Mouse (Mus musculus) olfactory bulb, adult 2 months (tissue): ENCODE results near the gene Gm438.

Experiments used
- CTCF ChIP-seq: fragments of 200-500 bp; IDR thresholded peaks from 2 replicates; pipeline ENCODE4 v1.5.1; 2012; ENCODE audit warnings: low read depth, mild to moderate bottlenecking, low read length, moderate library complexity; ENCODE audit not compliant: insufficient read depth
- POLR2A ChIP-seq: fragments of 200-500 bp; IDR thresholded peaks from 2 replicates; pipeline ENCODE4 v1.6.1; 2012; ENCODE audit warnings: mild to moderate bottlenecking, low read depth, low read length, moderate library complexity; ENCODE audit not compliant: insufficient read depth

DNA sequence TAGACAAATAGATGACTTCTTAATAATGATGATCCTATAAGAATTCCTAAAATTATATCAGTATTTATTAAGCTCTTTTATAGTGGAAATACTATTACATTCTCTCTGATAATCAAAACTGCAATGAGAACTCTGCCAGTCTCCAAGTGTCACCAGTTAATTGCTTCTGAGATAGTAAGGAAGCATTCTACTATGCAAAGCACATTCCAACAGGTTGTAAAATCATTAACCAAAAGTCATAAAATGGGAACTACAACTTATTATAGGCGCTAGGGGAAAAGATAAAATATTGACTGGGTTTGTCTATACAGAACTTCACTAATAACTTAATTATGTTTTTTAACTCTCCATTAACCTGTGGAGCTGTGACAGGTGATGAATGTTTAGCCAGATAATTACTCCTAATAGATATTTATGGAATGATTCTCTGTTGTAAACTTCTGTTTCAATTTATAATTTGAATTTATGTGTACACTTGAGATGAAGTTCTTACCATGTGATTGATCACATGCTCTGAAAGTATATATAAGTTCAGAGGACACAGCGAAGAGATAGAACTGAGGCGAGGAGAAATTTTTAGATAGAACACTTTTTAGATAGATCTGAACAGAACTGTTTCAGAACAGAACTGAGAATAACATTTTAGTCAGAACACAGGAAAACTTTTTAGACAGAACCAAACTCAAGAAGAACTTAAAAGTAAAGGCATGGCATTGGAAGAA, 3.7 kb downstream of the Gm438 start:
- no peak for TF ChIP-seq CTCF
- no peak for TF ChIP-seq POLR2A
